Mouse (Mus musculus) urinary bladder, adult 18-20 months (tissue): ENCODE data around the gene Dapp1.

ENCODE experiments used
- DNase-seq, 2 experiments: peaks; one replicate each; pipeline ENCODE4 v3.0.0; 2022; ENCODE audit warnings: low spot score in 2 of 2, mixed read lengths in 2 of 2

Dapp1 gene

DNA sequence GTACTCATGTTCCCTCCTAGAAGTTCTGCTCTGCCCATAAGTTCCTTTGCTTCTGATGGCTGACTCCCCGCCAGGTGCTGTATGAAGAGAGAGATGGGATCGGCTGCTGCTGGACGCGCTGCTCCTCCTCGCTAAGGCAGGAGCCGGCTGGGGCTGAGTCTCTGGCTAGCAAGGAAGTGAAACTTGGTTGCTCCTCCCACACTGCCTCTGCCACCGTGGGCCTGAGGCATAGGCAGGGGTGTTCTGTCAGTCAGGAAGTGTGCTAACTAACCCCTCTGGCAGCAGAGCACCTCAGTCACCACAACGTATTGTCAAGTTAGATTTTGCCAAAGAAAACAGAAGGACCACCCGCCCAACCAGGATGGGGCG is at the start of gene Dapp1:
Gene Dapp1 (minus strand): TSS at position 164 of the 369 bp plus-strand sequence.
- DNase-seq = peak; percentile 38 to 60

DNA sequence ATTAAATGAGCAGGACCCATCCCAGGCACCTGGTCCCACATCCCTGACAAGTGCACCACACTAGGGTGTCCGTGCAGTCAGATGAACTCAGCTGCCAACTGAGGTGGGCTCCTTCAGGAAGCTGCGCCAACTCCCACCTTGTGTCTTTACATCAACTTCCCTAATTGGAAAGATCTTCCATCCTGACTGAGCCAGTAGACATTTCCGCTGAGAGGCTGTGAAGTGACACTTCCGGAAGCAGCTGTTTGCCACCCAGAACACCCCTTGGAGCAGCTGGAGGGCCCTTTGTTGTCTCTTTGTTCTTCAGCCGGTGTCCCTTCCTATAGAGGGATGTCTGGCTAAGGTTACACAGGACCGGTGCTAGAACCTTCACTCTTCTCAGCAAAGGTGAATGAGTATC is 49.2 kb upstream of the Dapp1 start:
- DNase-seq = no peak

DNA sequence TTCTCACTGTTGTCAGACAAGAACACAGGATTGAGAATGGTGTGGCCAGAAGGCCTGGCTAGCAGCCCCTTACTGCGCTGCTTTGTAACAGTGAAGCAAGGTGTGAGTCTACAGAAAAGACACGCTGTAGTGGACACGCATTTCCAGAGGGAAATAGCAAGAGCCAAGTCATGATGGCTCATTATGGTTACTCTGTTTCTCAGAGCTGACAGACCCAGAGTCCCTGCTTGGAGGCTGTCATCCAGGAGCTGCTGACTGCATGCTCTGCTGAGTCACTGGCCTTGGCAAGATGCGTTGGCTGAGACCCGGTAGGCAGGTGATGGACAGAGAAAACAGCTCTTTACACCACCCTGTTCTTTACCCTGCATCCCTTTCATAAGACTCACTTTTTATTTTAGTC is 48.0 kb upstream of the Dapp1 start:
- DNase-seq = no peak

DNA sequence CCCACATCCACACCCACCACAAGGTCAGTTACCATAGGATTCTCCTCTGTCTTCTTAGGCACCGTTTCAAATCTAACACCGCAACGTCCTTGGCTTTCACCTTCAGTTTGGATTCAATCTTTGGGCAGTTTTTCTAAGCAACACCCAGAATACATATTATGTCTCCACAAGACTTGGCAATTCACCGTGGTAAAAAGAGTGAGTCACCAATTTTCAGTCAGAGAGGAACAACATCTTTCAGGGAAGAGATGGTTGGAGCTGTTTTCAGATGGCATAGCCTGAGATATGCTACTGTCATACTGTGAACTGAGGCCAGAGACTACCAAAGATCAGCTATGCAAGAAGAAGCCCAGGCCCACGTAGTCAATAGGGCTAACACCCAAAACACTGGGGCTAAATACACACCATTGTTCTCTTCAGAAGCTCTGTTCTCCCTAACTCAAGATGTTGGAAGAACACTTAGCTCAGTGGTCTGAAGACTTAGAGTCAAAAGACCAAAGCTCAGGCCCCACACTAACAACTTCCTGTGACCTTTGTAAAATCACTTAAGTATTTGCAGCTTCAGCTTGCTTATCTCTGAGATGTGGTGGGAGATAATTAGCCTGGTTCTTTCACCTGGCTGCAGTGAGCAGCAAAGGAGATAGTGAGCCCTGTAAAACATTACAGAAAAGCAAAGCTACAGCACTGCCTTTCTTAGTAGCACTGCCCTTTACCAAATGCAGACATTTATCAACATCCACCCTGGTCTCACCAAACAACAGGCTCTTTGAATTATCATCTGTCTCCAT is 46.4 kb upstream of the Dapp1 start:
- DNase-seq = no peak

DNA sequence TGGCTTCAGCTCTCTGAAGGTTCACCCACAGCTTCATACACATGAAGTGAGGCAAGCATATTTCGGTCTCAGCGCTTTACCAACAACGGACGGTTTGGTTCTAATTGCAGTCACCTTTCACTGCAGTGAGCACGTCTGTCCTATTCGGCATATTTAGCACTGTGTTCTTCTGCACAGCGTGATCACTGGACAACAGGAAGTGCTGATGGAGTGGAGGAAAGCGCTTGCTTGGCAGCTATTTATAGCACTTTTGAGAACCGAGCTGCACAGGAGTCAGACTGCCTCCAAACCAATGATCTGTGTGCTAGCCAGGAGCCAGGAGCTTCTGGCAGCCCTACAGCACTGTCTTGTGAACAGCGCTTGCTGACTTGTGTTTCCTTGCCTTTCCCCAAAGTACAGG is 44.9 kb upstream of the Dapp1 start:
- DNase-seq = no peak

DNA sequence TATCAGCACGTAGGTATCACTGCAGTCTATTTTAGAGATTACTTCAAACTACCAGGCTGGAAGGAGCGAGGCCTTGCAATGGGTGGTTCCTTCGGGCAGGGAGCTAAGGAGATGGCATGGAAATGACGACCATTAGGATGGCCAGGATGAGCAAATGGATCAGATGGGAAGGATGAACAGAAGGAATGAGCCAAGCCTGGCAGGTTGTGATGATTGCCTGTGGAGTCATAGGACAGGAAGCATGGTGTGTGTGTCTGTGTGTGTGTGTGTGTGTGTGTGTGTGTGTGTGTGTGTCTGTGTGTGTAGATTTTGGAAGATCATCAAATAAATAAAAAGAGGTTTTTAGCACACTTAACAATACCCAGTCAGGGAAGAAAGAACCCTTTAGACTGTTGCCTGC is 41.3 kb upstream of the Dapp1 start:
- DNase-seq = no peak

DNA sequence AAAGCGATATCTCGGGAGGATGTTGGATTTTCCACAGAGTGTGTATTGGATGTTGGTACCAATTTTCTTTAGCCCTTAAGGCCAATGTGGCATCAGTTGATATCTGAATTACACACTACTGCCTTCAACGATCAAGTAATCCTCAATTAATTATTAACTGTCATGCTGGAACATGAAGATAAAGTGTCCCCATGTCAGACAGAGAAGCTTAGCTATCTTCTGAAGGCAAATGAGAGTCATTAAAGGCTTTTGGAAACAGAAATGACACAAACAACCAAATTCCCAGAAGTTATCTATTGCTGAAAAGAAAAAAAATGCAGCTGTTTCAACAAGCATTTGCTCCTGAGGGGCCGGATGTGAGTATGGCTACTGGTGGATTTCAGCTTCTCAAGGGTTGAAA is 40.7 kb upstream of the Dapp1 start:
- no peak for DNase-seq

DNA sequence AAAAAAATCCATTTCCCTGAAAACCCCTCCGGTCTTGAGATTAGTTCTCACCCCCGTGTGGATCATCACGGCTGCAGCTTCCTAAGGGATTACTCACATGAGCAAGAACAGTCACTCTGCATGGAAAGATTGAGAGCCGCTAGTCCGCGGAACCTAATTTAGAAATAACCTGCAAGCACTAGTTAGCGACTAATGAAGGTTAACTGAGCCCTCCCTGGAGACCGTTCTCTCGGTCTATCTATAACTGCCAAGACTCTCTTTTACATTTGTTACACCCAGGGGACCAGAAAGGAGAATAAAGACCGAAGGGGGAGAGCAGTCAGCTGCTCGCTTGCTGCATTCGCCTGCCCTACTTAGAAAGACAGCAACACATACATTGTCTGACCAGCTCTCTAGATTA is 35.5 kb upstream of the Dapp1 start:
- DNase-seq = no peak

DNA sequence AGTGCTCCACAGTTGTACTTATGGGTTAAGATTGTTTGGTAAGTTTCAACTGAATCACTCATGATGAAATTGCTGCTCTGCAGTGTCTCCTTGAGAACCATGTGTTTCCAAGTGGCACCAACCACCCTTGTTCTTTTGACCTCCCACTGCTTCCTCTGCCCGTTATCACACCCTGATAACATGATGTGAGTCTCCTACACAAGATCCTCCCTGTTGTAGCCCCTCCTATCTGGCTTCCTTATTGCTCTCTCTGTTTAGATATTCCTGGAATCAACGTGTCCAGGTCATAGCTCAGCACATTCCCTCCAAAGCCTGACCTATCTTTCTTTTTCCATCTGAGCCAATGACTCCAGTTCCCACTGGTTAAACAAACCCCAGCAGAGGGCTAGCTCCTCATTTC is 33.4 kb upstream of the Dapp1 start:
- no peak for DNase-seq

DNA sequence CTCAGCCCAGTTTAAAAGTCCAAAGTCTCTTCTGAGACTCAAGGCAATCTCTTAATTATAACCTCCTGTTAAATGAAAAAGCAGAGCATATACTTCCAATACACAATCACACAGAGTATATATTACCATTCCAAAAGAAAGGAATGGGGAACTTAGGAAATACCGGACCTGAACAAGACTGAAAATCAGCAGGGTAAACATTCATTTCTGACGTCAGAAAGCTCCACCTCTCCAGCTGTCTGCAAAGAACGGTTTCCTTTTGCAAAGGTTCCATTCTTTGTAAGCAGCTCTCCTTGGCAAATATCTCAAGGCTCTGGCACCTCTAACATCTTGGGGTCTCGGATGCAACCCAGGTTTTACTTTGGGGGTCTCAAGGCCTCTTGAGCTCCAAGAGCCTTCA is 31.0 kb upstream of the Dapp1 start:
- DNase-seq = no peak

DNA sequence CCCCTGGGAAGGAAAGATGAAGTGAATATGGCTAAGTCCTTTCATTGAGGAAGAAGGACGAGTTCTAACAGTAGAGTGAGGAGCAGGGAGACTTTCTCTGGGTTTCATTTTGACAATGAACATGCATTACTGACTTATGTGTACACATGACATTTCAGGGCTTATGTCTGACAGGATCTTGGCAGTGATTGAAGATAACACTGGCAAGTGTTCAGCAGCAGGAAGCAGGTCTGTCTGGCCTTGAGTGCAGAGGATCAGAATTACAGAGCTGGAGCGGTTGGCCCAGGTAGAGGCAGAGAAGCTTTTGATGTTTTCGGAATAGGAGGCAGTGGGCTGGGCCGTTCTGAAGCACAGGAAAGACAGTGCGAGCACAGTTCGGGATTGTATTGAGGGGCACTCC is 26.8 kb upstream of the Dapp1 start:
- no peak for DNase-seq

DNA sequence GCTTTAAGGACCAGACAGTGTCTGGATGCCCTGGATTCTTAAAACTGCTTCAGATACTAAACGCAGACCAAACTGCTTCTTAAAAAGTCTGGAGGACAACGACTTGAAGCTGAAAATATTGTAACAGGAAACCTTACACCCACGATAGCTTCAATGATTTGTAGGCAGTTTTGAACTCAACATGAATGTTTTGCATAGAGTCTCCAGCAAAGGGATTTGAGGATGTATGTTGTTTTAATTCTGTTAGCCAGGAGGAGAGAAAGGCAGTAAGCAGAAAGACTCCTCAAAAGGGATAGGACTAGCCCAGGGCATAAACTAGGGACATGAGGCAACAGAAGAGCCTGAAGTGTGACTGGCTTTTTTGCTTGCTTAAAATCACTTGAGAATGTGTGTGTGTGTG is 25.6 kb upstream of the Dapp1 start:
- no peak for DNase-seq

DNA sequence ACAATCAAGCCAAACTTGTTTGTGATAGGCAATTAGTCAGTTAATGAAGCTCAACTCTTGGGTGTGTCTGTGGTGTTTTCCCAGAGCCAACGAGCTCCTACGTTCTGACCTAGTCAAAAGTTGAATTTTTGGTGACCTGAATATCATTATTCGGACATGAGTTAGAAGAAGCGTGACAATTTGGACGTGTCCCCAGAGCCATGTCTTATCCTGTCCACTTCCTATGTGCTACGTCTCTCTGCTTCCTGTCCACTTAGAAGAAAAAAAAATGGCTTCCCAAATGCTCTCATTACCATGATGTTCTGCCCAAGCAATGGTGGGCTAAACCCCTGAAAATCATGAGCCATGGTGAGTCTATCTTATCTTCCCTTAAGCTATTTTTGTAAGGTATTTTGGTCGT is 21.9 kb upstream of the Dapp1 start:
- DNase-seq = no peak

DNA sequence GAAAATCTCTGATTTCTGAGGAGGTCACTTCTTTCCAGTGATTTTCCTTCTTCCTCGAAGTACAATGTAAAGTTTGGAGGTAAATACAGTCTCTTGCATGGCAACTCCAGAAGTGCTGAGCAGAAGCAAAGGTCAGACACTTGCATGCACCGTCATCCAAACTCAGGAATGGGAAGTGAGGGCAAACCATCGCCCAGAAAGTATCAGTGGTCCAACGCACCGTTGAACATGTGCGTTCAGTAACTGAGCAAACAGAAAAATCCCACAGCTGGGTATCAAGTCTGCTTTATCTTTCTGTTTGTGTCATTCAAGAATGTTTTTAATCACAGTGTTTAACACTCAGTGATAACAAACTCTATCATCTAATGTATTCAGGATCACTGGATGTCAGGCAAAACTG is 21.2 kb upstream of the Dapp1 start:
- no peak for DNase-seq

DNA sequence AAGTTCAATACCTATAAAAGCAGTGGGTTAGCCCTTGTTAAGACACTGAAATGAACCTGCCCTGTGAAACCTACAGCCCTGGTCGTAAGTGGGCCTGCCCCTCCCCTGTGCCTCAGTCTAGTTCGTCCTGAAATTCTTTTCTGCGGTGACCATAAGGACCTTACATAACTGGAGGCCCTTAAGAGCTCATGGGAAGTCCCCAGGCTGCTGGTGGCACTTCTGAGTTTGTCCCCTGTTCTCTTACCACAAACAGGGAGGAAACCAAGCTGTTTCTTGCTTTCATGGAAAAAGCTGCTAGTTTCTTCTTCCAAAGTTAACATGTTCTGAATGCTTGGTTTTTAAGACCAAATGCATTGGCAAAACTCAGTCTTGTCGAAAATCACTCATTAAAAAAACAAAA is 20.5 kb upstream of the Dapp1 start:
- no peak for DNase-seq

DNA sequence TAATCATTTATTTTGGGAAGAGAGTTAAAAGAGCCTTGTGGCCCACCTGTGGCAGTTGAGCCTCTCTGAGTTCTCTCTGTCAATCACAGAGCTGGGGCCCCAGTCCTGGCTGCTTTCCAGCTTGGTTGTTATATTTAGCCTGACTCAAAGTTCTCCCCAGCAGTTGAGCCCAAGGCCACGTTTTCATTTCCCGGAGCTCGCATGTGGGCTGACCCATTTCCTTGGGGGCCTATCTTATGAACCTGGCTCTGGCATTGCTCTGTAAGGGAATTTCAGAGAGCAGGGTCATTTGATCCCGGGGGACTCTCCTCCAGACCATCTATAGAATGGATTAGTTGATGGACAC is 19.4 kb upstream of the Dapp1 start:
- no peak for DNase-seq

DNA sequence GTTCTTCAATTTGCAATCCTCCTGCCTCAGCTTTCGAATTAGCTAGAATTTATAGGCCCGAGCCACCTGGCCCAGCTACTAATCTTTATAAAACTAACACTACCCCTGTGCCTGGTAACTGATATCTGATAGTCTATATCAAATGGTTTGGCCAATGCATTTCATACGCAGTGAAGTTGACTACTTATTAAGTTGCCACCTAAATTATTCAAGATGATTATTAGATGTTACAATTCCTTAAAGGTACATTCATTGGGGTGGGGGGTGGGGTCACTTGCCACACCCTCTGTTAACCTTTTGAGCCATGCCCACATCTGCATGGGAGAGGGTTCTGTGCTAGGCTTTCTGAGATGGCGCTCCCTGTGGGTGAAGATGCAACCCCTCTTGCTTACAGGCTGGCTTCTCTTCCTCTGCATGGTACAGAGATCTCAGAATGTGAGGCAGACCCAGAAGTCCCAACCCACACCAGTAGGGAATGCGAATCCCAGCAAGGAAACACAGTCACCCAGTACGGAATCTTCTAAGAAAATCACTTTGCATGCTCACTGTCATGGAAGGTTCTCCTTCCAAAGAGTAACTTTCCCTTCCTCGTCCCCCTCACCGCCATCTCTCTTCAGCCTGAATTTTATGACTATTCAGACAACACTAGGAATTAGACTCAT is 18.8 kb upstream of the Dapp1 start:
- no peak for DNase-seq

DNA sequence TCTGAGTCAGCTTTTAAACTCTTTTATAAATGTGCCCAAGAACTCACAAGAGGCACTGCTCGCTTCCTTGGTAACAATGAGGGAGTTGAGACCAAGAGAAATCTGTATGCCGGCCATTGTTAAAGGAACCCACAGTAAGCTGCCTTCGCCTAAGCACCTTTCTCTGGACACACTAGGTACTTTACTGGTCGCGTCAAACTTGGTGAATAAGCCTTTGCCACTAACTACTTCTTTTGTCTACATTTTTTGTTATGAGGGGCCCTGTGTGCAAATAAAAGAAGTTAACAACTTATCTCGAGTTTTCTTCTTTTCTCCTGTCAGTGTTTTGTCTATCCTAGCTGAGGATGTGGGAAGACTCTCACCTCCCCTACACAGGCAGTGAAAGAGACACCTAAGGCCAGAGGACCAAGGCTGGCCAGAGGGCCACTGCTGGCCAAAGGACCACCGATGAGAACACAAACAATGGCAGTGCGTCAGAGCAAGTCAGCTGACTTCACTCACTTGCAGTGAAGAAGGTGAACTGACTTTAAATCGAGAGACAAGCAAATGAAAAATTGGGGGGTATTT is 18.0 kb upstream of the Dapp1 start:
- no peak for DNase-seq

DNA sequence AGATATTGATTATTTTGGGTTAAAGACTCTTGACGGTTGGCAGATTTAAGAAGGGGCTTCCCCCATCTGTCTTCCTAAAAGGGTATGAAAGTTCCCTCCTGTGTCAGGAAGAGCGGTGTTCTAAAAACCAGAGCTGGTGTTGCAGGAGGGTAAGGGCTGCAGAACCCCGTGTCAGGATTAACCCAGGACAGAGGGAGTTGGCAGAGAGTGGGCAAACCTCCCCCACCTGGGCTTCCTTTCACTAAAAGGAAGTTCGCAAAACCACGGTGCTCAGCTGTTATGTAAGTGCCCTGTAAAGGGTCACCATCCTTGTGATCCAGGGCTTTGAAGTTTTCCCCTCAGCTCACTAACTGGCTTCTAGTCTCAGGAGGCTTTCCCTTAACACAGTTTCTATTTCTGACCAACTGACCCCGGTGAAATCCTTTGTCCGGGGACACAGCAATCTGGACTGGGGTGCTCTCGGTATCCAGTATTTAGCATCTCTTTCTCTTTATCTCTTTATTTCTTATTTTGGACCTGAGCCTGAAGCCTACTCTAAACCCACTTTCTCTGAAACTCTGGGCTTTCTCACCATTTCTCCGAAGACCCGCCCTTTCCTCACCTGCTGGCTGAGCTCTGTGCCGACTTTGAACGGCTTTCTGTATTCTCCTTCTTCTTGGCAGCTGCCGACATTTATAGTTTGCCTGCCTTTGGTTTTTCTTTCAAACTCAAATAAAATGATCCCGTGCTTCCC is 17.3 kb upstream of the Dapp1 start:
- no peak for DNase-seq

DNA sequence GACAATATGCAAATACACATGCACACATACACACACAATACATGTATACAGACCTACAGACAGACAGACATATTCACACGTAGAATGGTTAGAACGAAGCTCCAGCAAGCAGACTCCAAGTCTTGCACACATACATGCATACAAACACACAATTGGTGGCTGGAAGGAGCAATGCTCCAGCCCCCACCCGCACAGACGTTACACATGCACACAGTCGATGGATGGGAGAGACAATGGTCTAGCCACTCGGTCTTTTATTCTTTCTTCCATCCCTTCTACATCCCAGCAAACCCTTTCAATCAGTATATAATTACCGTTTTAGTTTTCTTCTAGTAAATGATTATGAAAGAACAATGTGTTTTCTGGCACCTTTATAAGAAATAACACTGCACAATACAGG is 14.1 kb upstream of the Dapp1 start:
- DNase-seq = no peak

DNA sequence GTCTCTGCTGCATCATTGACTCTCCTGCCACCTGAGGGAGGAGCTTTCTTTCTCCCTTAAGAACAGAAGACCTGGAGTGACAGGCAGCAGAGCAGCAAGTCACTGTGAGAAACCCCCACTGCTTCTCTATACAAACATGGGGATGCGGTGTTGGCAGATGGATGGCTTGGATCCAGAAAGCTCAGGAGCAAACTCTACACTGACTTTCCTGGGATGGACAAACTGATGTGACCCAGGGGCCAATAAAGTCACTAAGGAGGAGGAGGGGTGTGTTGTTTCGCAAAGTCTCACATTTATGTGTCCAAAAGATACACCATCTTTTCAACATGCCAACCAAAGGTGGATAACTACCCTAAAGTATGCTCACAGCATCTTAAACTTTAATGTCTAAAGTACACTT is 12.9 kb upstream of the Dapp1 start:
- no peak for DNase-seq

DNA sequence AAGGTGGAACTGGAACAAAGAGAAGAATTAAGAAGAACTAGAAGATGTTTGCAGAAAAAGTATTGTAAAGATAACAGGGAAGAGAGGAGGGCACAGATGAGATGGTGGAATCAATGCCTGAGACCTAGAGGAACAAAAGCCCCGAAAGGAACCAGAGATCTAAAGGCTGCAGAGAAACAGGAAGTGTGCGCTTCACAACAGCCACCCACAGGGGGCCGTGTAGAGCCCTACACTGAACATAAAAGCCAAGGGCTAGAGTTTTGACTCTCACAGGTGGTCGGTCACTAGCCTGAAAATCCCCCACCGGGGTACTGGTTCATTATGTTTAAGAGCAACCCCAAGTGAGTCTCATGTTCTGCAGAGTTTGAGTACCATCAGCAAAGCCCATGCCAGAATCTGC is 11.0 kb upstream of the Dapp1 start:
- DNase-seq = no peak

DNA sequence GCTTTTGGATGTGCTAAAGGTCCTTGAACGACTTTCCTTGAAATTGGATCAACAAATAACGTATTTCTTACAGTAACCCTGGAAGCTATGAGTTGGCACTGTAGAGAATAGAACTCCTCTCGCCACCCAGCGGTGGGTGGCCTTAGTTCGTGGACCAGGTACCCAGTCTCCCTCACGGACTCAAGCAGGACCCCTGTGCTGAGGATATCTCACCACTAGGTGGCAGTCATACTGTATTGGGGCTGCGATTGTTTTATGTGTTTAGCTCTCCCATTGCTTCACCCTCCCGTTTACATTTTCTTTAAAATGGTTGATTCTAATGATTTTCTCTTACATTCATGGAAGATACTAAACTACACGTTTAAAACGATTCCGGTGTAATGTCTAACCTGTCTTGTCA is 9.8 kb upstream of the Dapp1 start:
- DNase-seq = peak; percentile 68 to 82
